Mouse (Mus musculus) regulatory T cell (primary cell): ENCODE results near the gene Cd8a.

ENCODE experiments used
- in situ Hi-C: fragments of 300-600 bp; cut with MboI, MseI; formaldehyde crosslinking; loops from one replicate; pipeline ENCODE4 v1.15.1; 2025; ENCODE audit warnings: high pct_unique_total_duplicates

Gene Cd8a

DNA sequence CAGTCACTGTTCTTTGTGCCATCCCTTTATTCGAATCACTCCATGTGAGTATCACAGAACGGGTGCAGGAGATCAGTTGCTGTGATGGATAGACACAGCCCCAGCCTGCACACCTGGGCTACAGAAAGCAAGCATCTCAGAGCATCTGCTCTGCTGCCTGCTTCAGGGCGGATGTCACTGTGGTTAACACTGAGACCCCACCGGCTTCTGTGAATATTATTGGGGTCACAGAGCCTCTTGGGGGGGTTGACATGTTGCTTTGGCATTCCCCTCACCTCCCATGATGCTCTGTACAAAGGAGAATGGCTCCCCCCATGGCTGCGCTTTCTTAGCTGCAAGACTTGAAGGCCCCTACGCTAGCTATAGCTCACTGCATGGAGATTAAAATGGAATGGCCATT is 3.8 kb upstream of the Cd8a start:
- in situ Hi-C loops: no loop called here

DNA sequence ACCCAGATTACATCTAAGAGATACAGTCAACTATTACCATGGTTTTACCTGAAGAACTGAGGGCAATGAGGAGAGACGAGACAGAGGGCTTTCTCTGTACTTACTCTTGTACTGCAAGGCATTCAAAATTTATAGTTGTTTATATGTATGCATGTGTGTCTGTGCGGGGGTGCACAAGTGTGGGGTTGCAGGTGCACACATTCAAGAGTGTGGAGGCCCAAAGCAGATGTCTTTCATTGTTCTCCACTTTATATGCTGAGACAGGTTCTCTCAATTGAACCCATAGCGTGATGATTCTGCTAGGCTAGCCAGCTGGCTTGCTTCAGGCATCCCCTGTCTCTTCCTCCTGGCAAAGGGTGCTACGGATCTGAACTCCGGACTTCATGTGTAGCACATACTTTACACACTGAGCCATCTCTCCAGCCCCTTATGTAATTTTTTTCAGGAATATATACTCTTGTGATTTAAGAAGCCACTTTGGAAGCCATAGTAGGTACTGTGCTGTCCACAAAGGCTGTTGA is 2.1 kb upstream of the Cd8a start:
- in situ Hi-C loops: no loop called here

GRCm38 (mm10) chr6:71372041-71372720 is 1.0 kb upstream of the Cd8a start:
- in situ Hi-C loops: no loop called here

DNA sequence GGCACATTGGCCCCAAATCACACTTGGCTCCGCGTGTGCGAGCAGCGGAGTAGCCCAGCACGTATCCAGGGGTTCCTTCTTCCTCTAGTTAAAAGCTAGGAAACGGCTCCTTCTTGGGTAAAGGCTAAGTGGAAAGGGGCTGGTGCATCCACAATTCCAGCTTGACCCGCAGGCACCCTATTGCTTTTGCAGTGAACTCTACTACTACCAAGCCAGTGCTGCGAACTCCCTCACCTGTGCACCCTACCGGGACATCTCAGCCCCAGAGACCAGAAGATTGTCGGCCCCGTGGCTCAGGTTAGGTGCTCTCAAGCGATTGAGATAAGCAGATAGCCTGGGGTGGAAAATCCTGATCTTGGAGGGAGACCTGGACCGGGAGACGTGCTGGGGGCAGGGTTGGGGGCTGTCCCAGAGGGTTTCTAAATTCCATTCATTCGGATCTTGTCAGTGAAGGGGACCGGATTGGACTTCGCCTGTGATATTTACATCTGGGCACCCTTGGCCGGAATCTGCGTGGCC is 1.1 kb downstream of the Cd8a start:
- in situ Hi-C loops: no loop called here

- in situ Hi-C loops: no loop called here
These were observed 1.7 kb downstream of the Cd8a start for GRCm38 (mm10) chr6:71374921-71375320.

- in situ Hi-C loops: no loop called here
These were observed 3.5 kb downstream of the Cd8a start for GRCm38 (mm10) chr6:71376711-71377110.

DNA sequence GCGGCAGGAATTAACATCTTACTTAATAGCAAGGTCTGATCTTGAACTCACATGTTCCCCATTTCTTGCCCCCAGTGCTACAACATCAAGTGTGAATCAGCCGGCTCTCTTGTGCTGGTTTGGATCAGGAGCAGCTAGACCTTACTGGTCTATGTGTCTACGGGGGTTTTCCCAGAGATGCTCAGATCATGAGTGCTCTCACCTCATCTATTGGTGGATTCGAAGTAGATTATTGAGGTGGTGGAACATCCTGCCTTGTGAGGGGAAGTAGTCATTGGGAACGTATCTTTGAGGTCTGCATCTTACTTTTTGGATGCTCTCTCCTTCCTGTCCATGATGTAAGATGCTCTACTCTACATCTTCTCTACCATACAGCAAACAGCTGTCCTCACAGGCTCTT is 8.4 kb downstream of the Cd8a start:
- in situ Hi-C loops: loop anchor here (5.0 kb wide), 1 partner anchor 79 kb away; no protein-coding TSS in a partner anchor

DNA sequence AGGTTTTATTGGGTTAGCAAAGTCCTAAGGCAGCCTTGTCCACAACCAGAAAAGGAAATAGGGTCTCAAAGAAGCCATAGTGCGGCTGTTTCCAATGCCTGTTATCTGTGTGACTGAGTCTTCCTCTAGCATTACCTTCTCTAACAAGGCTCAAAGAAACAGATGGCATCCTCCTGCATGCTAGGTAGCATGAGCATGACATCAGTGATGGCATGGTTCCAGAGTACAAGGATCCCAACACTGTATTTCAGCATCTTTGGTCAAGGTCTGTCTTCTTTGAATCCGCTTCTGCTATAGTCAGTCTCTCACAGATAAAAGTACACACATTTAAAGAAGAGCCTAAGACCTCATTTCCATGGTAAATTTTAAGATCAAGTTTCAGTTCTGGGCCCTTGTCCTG is 17.3 kb downstream of the Cd8a start:
- in situ Hi-C loops: no loop called here

GRCm38 (mm10) chr6:71396016-71396415 is 22.8 kb downstream of the Cd8a start:
- in situ Hi-C loops: no loop called here

GRCm38 (mm10) chr6:71396761-71397160 is 23.5 kb downstream of the Cd8a start:
- in situ Hi-C loops: no loop called here

GRCm38 (mm10) chr6:71398829-71399609 is 25.8 kb downstream of the Cd8a start:
- in situ Hi-C loops: no loop called here

- in situ Hi-C loops: no loop called here
These were observed 41.4 kb downstream of the Cd8a start for GRCm38 (mm10) chr6:71414624-71415023.

- in situ Hi-C loops: no loop called here
These were observed 42.2 kb downstream of the Cd8a start for GRCm38 (mm10) chr6:71415446-71415845.

- in situ Hi-C loops: no loop called here
These were observed 45.6 kb downstream of the Cd8a start for GRCm38 (mm10) chr6:71418874-71419273.

DNA sequence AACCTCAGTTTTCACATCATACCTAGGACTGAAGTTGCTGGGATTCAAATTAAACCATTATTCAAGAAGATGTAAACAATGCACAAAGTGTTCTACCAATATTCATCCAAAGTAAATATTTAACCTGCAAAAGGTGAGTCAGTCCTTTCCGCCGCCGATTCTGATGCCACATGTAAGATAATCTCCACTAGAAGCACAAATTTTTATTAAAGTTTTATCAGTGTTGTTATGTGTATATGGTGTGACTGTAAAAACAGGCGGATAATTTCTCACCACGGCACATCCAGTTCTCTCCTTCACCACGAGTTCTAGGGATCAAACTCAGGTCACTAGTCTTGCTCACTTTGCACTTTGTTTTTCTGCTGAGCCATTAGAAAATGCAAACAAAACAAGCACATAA is 47.6 kb downstream of the Cd8a start:
- in situ Hi-C loops: no loop called here

GRCm38 (mm10) chr6:71422162-71422561 is 48.9 kb downstream of the Cd8a start:
- in situ Hi-C loops: no loop called here

- in situ Hi-C loops: no loop called here
These were observed 49.9 kb downstream of the Cd8a start for GRCm38 (mm10) chr6:71423116-71423515.

DNA sequence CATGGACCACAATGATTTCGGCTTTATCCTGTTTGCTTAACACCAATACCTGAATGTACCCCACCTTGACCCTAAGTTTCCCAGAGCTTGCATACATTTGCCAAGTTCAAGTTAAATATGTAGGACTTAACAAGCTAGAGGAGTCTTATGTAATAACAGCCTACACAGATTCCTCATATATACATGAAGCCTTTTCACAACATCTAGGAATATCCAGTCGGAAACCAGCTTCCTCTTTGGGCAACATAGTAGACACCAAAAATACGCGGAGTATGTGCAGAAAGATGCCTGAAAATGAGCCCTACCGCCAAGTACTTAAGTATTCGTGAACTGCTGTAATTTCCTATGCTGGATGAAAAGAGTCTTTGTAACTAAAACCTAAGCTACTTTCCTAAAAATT is 52.5 kb downstream of the Cd8a start:
- in situ Hi-C loops: no loop called here

GRCm38 (mm10) chr6:71427996-71428725 is 54.9 kb downstream of the Cd8a start:
- in situ Hi-C loops: no loop called here
